Mouse (Mus musculus) midbrain, embryonic 16.5 days (tissue): ENCODE measurements at regions not wholly inside any gene's neighbourhood (a gene's known extent, or its start where the extent isn't known, plus 50 kb on each side); places are given as distances from the start of the nearest gene placed in this dataset.
"Not testable (repeated sequence)": the region's sequence is repeated elsewhere in the genome, so short reads cannot be mapped to it uniquely, and the experiment has no call there.

ENCODE experiments used
- ATAC-seq: fragments of 200-750 bp; cut with Nextera tagmentation; 2 replicates; pipeline ENCODE4 v1.8.0; 2017; ENCODE audit warnings: moderate TSS enrichment
- H3K27ac ChIP-seq: fragments of 300-500 bp; sonication (generic); 2 replicates; pipeline ENCODE4 v1.5.1; 2014; ENCODE audit warnings: mild to moderate bottlenecking, low read length, mixed read lengths
- H3K27me3 ChIP-seq: fragments of 300-500 bp; sonication (generic); 2 replicates; pipeline ENCODE4 v1.6.1; 2014; ENCODE audit warnings: low read depth, low read length, mixed read lengths; ENCODE audit not compliant: control insufficient read depth, insufficient read depth
- H3K36me3 ChIP-seq: fragments of 300-500 bp; sonication (generic); 2 replicates; pipeline ENCODE4 v1.6.1; 2014; ENCODE audit warnings: mild to moderate bottlenecking, low read length, moderate library complexity, mixed read lengths; ENCODE audit not compliant: control insufficient read depth, insufficient read depth
- H3K4me1 ChIP-seq: fragments of 300-500 bp; sonication (generic); 2 replicates; pipeline ENCODE4 v1.6.1; 2014; ENCODE audit warnings: mild to moderate bottlenecking, low read length, mixed read lengths; ENCODE audit not compliant: control insufficient read depth, insufficient read depth
- H3K4me2 ChIP-seq: fragments of 300-500 bp; sonication (generic); 2 replicates; pipeline ENCODE4 v1.6.1; 2014; ENCODE audit warnings: mild to moderate bottlenecking, low read length, mixed read lengths
- H3K4me3 ChIP-seq: fragments of 300-500 bp; sonication (generic); 2 replicates; pipeline ENCODE4 v1.5.1; 2014; ENCODE audit warnings: low read depth, mild to moderate bottlenecking, low read length, moderate library complexity, mixed read lengths
- H3K9ac ChIP-seq: fragments of 300-500 bp; sonication (generic); 2 replicates; pipeline ENCODE4 v1.6.1; 2014; ENCODE audit warnings: low read depth, low read length, mixed read lengths
- H3K9me3 ChIP-seq: fragments of 300-500 bp; sonication (generic); replicated peaks from 2 replicates; pipeline ENCODE4 v1.6.1; 2014; ENCODE audit warnings: mild to moderate bottlenecking, low read length, mixed read lengths; ENCODE audit not compliant: control insufficient read depth, poor library complexity, severe bottlenecking
- WGBS: fragments of 180-500 bp; shearing (Covaris S2); extraction: QIAGEN DNeasy Blood & Tissue Kit; methylation state at CpG from one replicate; pipeline ENCODE4 v1.1.7; 2014; 5-methylcytosine and 5-hydroxymethylcytosine counted together

- Histone ChIP-seq H3K27me3 (no peaks in the 10 kb centered on the region), H3K4me1 (no peaks in the 10 kb centered on the region), H3K4me2 (no peak overlapping the region), H3K9ac (no peak overlapping the region), H3K27ac (no peak overlapping the region), H3K9me3 (no peaks in the 10 kb centered on the region), H3K4me3 (no peak overlapping the region), H3K36me3 (no peaks in the 10 kb centered on the region)
- ATAC-seq: no peak
These were observed 807.9 kb downstream of the Crisp4 start for GRCm38 (mm10) chr1:17337827-17338226.

GRCm38 (mm10) chr1:17311392-17311791, 834.3 kb downstream of the Crisp4 start:
- H3K4me3 ChIP-seq, H3K36me3 ChIP-seq, H3K9ac ChIP-seq, H3K27ac ChIP-seq, H3K27me3 ChIP-seq, H3K4me2 ChIP-seq, H3K9me3 ChIP-seq, ATAC-seq, H3K4me1 ChIP-seq: not testable (repeated sequence)
- WGBS: 100% methylated on average over 1 of the region's 1 CpGs

- not testable (repeated sequence) for H3K27me3 ChIP-seq, H3K36me3 ChIP-seq, ATAC-seq, H3K4me3 ChIP-seq, H3K4me1 ChIP-seq, H3K9ac ChIP-seq, H3K9me3 ChIP-seq, H3K4me2 ChIP-seq, H3K27ac ChIP-seq
These were observed 835.8 kb downstream of the Crisp4 start for GRCm38 (mm10) chr1:17309928-17310327.
